Mouse (Mus musculus): ENCODE data around the gene Prkaa2. TPM values are rescaled to one million over a fixed set of nuclear protein-coding genes. Genes with fewer than 3 reads are reported as not detected.

Gene Prkaa2
- total RNA-seq, 2 experiments from 2014 or later = 16.6 to 18.0 TPM

- H3K4me3 ChIP-seq = no peak overlapping the region
- no peak for TF ChIP-seq CTCF (conservative IDR thresholded peaks at IDR 0.05)
- no peak for DNase-seq (ENCODE audit: low spot score in 2 of 2)
- peak overlapping the region; percentile 21 for H3K27ac ChIP-seq
Measured at GRCm38 (mm10) chr4:105100508-105101336, 9.0 kb downstream of the Prkaa2 start.

GRCm38 (mm10) chr4:105098660-105099059 lies 11.0 kb downstream of the Prkaa2 start:
- no peak overlapping the region for H3K4me3 ChIP-seq
- no peak for TF ChIP-seq CTCF (conservative IDR thresholded peaks at IDR 0.05)
- DNase-seq (ENCODE audit: low spot score in 2 of 2) = no peak
- H3K27ac ChIP-seq = no peak overlapping the region

GRCm38 (mm10) chr4:105098158-105098557 lies 11.5 kb downstream of the Prkaa2 start:
- H3K4me3 ChIP-seq = no peak overlapping the region
- no peak for TF ChIP-seq CTCF (conservative IDR thresholded peaks at IDR 0.05)
- no peak overlapping the region for H3K27ac ChIP-seq
- DNase-seq (ENCODE audit: low spot score in 2 of 2) = no peak

- no peak for DNase-seq (ENCODE audit: low spot score in 2 of 2)
- H3K27ac ChIP-seq = no peak overlapping the region
- H3K4me3 ChIP-seq = no peak overlapping the region
- no peak for TF ChIP-seq CTCF (conservative IDR thresholded peaks at IDR 0.05)
Measured at GRCm38 (mm10) chr4:105095316-105095715, 14.4 kb downstream of the Prkaa2 start.

GRCm38 (mm10) chr4:105093951-105094350 lies 15.7 kb downstream of the Prkaa2 start:
- Histone ChIP-seq H3K27ac (no peak overlapping the region), H3K4me3 (no peak overlapping the region)
- DNase-seq (ENCODE audit: low spot score in 2 of 2) = no peak
- no peak for TF ChIP-seq CTCF (conservative IDR thresholded peaks at IDR 0.05)

- no peak for TF ChIP-seq CTCF (conservative IDR thresholded peaks at IDR 0.05)
- DNase-seq (ENCODE audit: low spot score in 2 of 2) = no peak
- no peak overlapping the region for H3K4me3 ChIP-seq
- H3K27ac ChIP-seq = no peak overlapping the region
Measured at GRCm38 (mm10) chr4:105090417-105090816, 19.3 kb downstream of the Prkaa2 start.

- DNase-seq (ENCODE audit: low spot score in 2 of 2) = no peak
- Histone ChIP-seq H3K27ac (no peak overlapping the region), H3K4me3 (no peak overlapping the region)
- no peak for TF ChIP-seq CTCF (conservative IDR thresholded peaks at IDR 0.05)
Measured at GRCm38 (mm10) chr4:105089386-105089785, 20.3 kb downstream of the Prkaa2 start.

GRCm38 (mm10) chr4:105088671-105089070 lies 21.0 kb downstream of the Prkaa2 start:
- TF ChIP-seq CTCF (conservative IDR thresholded peaks at IDR 0.05) = no peak
- no peak overlapping the region for H3K4me3 ChIP-seq
- no peak for DNase-seq (ENCODE audit: low spot score in 2 of 2)
- H3K27ac ChIP-seq = no peak overlapping the region

- Histone ChIP-seq H3K4me3 (no peak overlapping the region), H3K27ac (no peak overlapping the region)
Measured at GRCm38 (mm10) chr4:105076152-105076551, 33.5 kb downstream of the Prkaa2 start.

GRCm38 (mm10) chr4:105071761-105072427 lies 37.8 kb downstream of the Prkaa2 start:
- no peak for TF ChIP-seq CTCF (conservative IDR thresholded peaks at IDR 0.05)
- DNase-seq (ENCODE audit: low spot score in 2 of 2) = no peak
- Histone ChIP-seq H3K27ac (peak overlapping the region; percentile 8; the same call in 1 of the 2 replicates), H3K4me3 (no peak overlapping the region)

More at GRCm38 (mm10) chr4:105076152-105076551, 33.5 kb downstream of the Prkaa2 start:
- DNase-seq (ENCODE audit: low spot score in 2 of 2) = no peak
- TF ChIP-seq CTCF (conservative IDR thresholded peaks at IDR 0.05) = no peak

GRCm38 (mm10) chr4:105070982-105071381 lies 38.7 kb downstream of the Prkaa2 start:
- peak; percentile 37 to 71 for DNase-seq (ENCODE audit: low spot score in 2 of 2)
- TF ChIP-seq CTCF (conservative IDR thresholded peaks at IDR 0.05) = peak; percentile 85
- Histone ChIP-seq H3K4me3 (no peak overlapping the region), H3K27ac (no peak overlapping the region)

- DNase-seq (ENCODE audit: low spot score in 2 of 2) = peak; percentile 13 to 31
- H3K27ac ChIP-seq = peak overlapping the region; percentile 3; the same call in 1 of the 2 replicates
- no peak overlapping the region for H3K4me3 ChIP-seq
- TF ChIP-seq CTCF (conservative IDR thresholded peaks at IDR 0.05) = no peak
Measured at GRCm38 (mm10) chr4:105051291-105051690, 58.4 kb downstream of the Prkaa2 start.

- Histone ChIP-seq H3K4me3 (no peak overlapping the region), H3K27ac (no peak overlapping the region)
- TF ChIP-seq CTCF (conservative IDR thresholded peaks at IDR 0.05) = no peak
- DNase-seq (ENCODE audit: low spot score in 2 of 2) = no peak
Measured at GRCm38 (mm10) chr4:105050041-105050440, 59.6 kb downstream of the Prkaa2 start.
